Mouse (Mus musculus): Measurements from ENCODE around the gene Kcne3.

Gene Kcne3

GRCm38 (mm10) chr7:100182388-100182787 is 6.1 kb downstream of the Kcne3 start:
- DNase-seq = no peak

- peak; percentile 51 to 75 for DNase-seq
These were observed 11.3 kb downstream of the Kcne3 start for GRCm38 (mm10) chr7:100187601-100188000.

- DNase-seq = no peak
These were observed 13.9 kb downstream of the Kcne3 start for GRCm38 (mm10) chr7:100190167-100190566.

- peak; percentile 72 to 87 for DNase-seq
These were observed 14.5 kb downstream of the Kcne3 start for GRCm38 (mm10) chr7:100190778-100191177.

- no peak for DNase-seq
These were observed 24.9 kb downstream of the Kcne3 start for GRCm38 (mm10) chr7:100201191-100201590.

GRCm38 (mm10) chr7:100203616-100204015 is 27.3 kb downstream of the Kcne3 start:
- no peak for DNase-seq

- DNase-seq = no peak
These were observed 28.6 kb downstream of the Kcne3 start for GRCm38 (mm10) chr7:100204871-100205270.

- DNase-seq = no peak
These were observed 29.8 kb downstream of the Kcne3 start for GRCm38 (mm10) chr7:100206144-100206543.

GRCm38 (mm10) chr7:100207886-100208285 is 31.6 kb downstream of the Kcne3 start:
- no peak for DNase-seq

GRCm38 (mm10) chr7:100214310-100214709 is 38.0 kb downstream of the Kcne3 start:
- no peak for DNase-seq

- DNase-seq = peak; percentile 58 to 80
These were observed 38.9 kb downstream of the Kcne3 start for GRCm38 (mm10) chr7:100215116-100215732.

GRCm38 (mm10) chr7:100215976-100216375 is 39.7 kb downstream of the Kcne3 start:
- DNase-seq = peak; percentile 32 to 39

- DNase-seq = no peak
These were observed 40.6 kb downstream of the Kcne3 start for GRCm38 (mm10) chr7:100216601-100217565.

- DNase-seq = peak; percentile 98
These were observed 51.0 kb downstream of the Kcne3 start, which contains the start of gene Pgm2l1 for GRCm38 (mm10) chr7:100227158-100227875. TSS of gene Pgm2l1 (plus strand) at chr7:100227394.

- peak; percentile 68 to 69 for DNase-seq
These were observed 51.7 kb downstream of the Kcne3 start for GRCm38 (mm10) chr7:100227896-100228525.

GRCm38 (mm10) chr7:100228957-100229356 is 52.7 kb downstream of the Kcne3 start:
- DNase-seq = no peak

- DNase-seq = no peak
These were observed 54.3 kb downstream of the Kcne3 start for GRCm38 (mm10) chr7:100230646-100231045.

GRCm38 (mm10) chr7:100231661-100232060 is 55.4 kb downstream of the Kcne3 start:
- DNase-seq = peak in 1 of 2 experiments; percentile 26

GRCm38 (mm10) chr7:100233681-100234080 is 57.4 kb downstream of the Kcne3 start:
- DNase-seq = no peak

Data from cerebellum, postnatal 25 days (tissue).